Mouse (Mus musculus): ENCODE measurements at regions not wholly inside any gene's neighbourhood (a gene's known extent, or its start where the extent isn't known, plus 50 kb on each side); places are given as distances from the start of the nearest gene placed in this dataset.

- DNase-seq (ENCODE audit: low read depth) = no peak
These were observed 226.2 kb downstream of the Sp3 start for GRCm38 (mm10) chr2:72753788-72754713.

GRCm38 (mm10) chr2:72763454-72763853 lies 216.8 kb downstream of the Sp3 start:
- no peak for DNase-seq (ENCODE audit: low read depth)

GRCm38 (mm10) chr2:72769030-72769630 lies 211.1 kb downstream of the Sp3 start:
- no peak for DNase-seq (ENCODE audit: low read depth)

- no peak for DNase-seq (ENCODE audit: low read depth)
These were observed 206.8 kb downstream of the Sp3 start for GRCm38 (mm10) chr2:72773401-72773800.

GRCm38 (mm10) chr2:72777330-72777729 lies 202.9 kb downstream of the Sp3 start:
- no peak for DNase-seq (ENCODE audit: low read depth)

- DNase-seq (ENCODE audit: low read depth) = no peak
These were observed 202.3 kb downstream of the Sp3 start for GRCm38 (mm10) chr2:72777806-72778510.

GRCm38 (mm10) chr2:72779268-72780163 lies 200.7 kb downstream of the Sp3 start:
- no peak for DNase-seq (ENCODE audit: low read depth)

- DNase-seq (ENCODE audit: low read depth) = no peak
These were observed 198.6 kb downstream of the Sp3 start for GRCm38 (mm10) chr2:72781369-72782275.

DNA sequence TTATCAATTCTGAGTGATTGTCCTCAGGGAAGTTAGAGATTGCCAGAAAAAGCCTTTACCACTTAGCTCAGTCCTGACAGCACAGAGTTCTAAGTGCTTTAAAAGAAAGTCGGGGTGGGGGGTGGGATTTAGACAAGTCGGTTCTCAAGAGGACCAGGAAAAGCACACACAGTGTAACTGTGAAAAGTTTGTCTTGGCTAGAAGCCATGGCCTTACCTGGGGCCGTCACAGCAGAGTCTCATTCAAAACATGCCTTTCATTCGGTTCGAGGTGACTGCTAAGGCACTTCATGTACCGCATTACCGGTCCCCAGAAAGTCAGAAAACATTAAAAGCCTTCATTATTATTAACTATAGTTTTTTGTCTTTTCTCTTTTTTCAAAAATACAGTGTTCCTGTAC lies 197.9 kb downstream of the Sp3 start:
- DNase-seq (ENCODE audit: low read depth) = no peak

GRCm38 (mm10) chr2:72785365-72786043 lies 194.7 kb downstream of the Sp3 start:
- DNase-seq (ENCODE audit: low read depth) = no peak

DNA sequence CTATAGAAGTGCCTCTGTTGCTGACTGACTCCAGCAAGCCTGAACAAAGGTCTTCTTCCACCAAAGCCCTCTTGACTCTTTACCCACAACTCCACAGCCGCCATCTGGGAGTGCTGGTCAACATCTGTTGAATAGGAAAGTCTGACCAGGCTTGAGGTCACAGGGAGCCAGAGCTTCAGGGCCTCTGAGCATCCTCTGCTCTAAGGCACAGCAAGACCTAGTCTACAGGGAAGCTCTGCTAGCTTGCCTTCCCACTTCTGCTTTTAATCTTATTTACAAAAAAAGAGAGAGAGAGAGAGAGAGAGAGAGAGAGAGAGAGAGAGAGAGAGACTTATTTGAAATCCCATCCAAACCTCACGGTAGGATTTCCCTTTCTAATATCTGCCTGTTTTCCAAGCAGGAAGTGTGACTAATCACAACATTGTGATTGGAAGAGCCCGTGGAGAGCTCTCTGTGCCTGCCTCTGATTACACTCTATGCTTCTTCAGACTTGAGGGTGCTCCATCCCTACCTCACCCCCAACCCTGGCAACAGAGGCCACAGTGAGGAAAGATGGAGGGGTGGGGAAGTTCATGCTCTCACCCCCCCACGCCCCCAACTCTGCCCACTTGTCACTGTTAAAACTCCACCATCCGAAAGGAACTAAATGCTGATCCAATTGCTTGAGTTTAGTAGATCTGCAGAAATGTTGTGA lies 194.1 kb downstream of the Sp3 start:
- DNase-seq (ENCODE audit: low read depth) = no peak

DNA sequence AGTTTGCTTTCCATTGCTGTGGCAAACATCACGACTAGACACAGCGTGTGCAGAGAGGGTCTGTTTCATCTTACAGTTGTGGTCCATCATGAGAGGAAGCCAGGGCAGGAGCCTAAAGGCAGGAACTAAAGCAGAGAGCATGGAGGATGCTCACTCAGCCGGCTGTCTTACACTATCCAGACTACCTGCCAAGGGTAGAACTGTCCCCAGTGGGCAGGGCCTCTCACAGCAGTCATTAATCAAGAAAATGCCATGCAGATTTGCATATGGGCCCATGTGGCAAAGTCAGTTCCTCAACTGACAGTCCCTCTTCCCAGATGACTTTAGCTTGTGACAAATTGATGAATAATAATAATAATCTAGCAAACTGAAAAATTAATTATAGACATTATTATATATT lies 192.6 kb downstream of the Sp3 start:
- no peak for DNase-seq (ENCODE audit: low read depth)

- no peak for DNase-seq (ENCODE audit: low read depth)
These were observed 188.8 kb downstream of the Sp3 start for GRCm38 (mm10) chr2:72791496-72791895.

DNA sequence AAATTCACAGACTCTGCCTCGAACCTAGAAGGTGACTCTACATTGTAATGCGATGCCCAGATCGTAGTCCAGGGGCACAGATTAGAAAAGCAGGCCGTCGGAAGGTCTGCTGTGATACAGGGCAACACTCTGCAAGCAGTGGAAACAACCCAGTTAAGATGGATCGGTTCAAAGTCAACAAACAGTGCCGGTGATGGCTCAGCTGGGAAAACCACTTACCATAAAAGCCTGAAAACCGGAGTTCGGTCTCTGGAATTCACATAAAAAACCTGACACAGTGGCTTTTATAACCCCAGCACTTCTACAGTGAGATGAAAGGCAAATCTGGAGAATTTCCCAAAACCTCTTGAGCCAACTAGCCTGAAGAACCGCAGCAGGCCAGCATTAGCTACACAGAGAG lies 186.8 kb downstream of the Sp3 start:
- DNase-seq (ENCODE audit: low read depth) = no peak

- no peak for DNase-seq (ENCODE audit: low read depth)
These were observed 185.7 kb downstream of the Sp3 start for GRCm38 (mm10) chr2:72794501-72794900.

DNA sequence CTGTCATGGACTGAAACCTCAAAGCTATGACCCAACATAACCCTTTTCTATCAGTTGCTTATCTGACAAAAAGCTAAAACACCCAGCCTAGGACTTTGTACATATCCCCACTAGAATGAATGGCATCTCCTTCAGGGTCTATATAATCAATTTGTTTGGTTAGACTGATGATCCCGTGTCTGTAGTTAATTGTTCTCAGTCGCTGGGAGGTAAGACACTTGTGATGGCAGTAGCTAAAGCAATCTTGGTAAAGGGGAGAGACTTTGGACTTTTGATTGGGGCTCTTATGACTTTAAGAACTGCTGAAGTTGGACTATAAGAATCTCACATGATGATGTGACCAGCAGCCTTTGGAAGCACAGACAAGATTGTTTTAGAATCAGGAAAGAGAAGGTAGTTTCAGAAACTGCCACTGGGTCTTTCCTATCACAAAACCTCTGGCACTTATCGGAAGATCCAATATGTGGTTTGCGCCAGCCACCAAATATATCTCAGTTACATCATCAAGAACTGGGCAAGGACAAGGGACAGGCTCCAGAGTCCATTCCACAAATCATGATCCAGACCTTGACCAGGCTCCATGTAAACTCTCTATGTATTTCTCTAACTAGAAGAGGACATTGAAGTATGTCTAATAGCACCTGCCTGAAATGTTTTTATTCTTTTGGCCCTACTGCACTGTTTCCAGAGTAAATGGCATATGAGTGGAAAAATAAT lies 183.1 kb downstream of the Sp3 start:
- DNase-seq (ENCODE audit: low read depth) = no peak

DNA sequence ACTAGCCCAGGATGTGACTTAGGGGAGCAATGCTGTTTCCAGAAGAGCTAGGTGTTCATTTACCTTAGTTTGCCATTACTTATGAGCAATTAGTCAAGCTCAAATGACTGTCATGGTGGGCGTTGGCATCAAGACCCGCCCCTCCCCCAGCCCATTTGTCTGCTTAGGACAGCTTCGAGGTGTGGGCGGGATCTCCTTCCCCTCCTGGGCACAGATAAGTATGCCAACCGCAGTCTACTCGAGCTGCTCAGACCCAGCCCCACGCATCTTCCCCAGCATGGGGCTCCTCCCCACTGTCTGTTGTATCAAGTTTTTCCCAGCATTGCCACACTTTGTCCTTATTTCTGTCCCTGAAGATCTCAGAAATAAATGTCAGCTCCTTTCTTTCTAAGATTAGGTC lies 179.6 kb downstream of the Sp3 start:
- DNase-seq (ENCODE audit: low read depth) = no peak

DNA sequence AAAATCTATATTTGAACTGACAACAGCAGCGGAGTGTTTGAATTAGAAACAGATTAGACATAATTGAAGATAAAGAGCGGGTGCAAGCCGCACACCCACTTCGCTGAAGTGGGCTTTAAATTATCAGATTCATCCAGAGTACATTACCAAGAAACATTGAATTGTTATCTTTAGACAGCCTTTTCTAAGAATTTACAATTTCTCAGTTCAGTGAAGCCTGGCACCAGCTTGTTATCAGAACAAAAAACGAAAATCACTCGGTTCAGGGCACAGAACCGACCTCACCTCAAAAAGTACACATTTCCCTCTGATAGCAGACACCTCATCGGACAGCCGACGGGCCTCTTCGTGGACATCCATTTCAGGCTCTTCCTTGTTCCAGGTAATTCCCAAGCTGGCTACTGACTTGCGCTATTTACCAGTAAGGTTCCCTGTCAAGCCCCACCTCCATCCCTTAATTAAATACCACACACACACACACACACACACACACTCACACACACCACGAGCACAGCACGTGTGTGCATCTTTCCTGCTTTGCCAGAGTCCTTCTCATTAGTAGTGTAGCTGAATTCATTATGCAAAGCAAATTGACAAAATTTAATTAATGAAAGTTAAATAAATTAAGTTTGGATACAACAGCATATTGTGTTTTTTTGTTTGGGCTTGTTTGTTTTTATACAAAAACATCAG lies 166.8 kb downstream of the Sp3 start:
- DNase-seq (ENCODE audit: low read depth) = no peak
